Mouse (Mus musculus) heart, embryonic 12.5 days (tissue): Measurements from ENCODE around the gene Phf21b. TPM values are rescaled to one million over a fixed set of nuclear protein-coding genes. Genes with fewer than 3 reads are reported as not detected.
A peak's percentile ranks its signal among the peaks of the same experiment; 100 is the strongest.
"Not testable (repeated sequence)": the region's sequence is repeated elsewhere in the genome, so short reads cannot be mapped to it uniquely, and the experiment has no call there.

ENCODE experiments used
- ATAC-seq: fragments of 200-750 bp; cut with Nextera tagmentation; 2 replicates; pipeline ENCODE4 v1.8.0; 2017; ENCODE audit warnings: moderate TSS enrichment, moderate library complexity; ENCODE audit not compliant: insufficient number of reproducible peaks, low FRiP score
- H3K27ac ChIP-seq: fragments of 300-500 bp; sonication (generic); 2 replicates; pipeline ENCODE4 v1.5.1; 2016; ENCODE audit warnings: mild to moderate bottlenecking, moderate library complexity; ENCODE audit not compliant: poor library complexity, severe bottlenecking
- H3K27me3 ChIP-seq: fragments of 300-500 bp; sonication (generic); replicated peaks from 2 replicates; pipeline ENCODE4 v1.6.1; 2016; ENCODE audit warnings: mild to moderate bottlenecking, moderate library complexity
- H3K36me3 ChIP-seq: fragments of 300-500 bp; sonication (generic); 2 replicates; pipeline ENCODE4 v1.6.1; 2016; ENCODE audit warnings: mild to moderate bottlenecking, moderate library complexity
- H3K4me1 ChIP-seq: fragments of 300-500 bp; sonication (generic); replicated peaks from 2 replicates; pipeline ENCODE4 v1.6.1; 2016; ENCODE audit warnings: mild to moderate bottlenecking
- H3K4me2 ChIP-seq: fragments of 300-500 bp; sonication (generic); 2 replicates; pipeline ENCODE4 v1.6.1; 2016; ENCODE audit warnings: mild to moderate bottlenecking, moderate library complexity
- H3K4me3 ChIP-seq: fragments of 300-500 bp; sonication (generic); 2 replicates; pipeline ENCODE4 v1.5.1; 2016; ENCODE audit warnings: mild to moderate bottlenecking
- H3K9ac ChIP-seq: fragments of 300-500 bp; sonication (generic); 2 replicates; pipeline ENCODE4 v1.6.1; 2016; ENCODE audit warnings: mild to moderate bottlenecking, moderate library complexity
- H3K9me3 ChIP-seq: fragments of 300-500 bp; sonication (generic); replicated peaks from 2 replicates; pipeline ENCODE4 v1.6.1; 2016; ENCODE audit warnings: mild to moderate bottlenecking, moderate library complexity
- WGBS: fragments of 180-500 bp; shearing (Covaris S2); methylation state at CpG from one replicate; pipeline ENCODE4 v1.1.7; 2016; 5-methylcytosine and 5-hydroxymethylcytosine counted together
- polyA plus RNA-seq: library from polyadenylated mRNA; unstranded; fragments of >200 nt; fragmentation: Nextera tagmentation; extraction: Ambion mirVana; gene quantifications from 2 replicates; pipeline ENCODE4 v1.2.1, GENCODE M21; 2016

Gene Phf21b
- 0.22 and 0.36 TPM in 2 replicates for polyA plus RNA-seq

DNA sequence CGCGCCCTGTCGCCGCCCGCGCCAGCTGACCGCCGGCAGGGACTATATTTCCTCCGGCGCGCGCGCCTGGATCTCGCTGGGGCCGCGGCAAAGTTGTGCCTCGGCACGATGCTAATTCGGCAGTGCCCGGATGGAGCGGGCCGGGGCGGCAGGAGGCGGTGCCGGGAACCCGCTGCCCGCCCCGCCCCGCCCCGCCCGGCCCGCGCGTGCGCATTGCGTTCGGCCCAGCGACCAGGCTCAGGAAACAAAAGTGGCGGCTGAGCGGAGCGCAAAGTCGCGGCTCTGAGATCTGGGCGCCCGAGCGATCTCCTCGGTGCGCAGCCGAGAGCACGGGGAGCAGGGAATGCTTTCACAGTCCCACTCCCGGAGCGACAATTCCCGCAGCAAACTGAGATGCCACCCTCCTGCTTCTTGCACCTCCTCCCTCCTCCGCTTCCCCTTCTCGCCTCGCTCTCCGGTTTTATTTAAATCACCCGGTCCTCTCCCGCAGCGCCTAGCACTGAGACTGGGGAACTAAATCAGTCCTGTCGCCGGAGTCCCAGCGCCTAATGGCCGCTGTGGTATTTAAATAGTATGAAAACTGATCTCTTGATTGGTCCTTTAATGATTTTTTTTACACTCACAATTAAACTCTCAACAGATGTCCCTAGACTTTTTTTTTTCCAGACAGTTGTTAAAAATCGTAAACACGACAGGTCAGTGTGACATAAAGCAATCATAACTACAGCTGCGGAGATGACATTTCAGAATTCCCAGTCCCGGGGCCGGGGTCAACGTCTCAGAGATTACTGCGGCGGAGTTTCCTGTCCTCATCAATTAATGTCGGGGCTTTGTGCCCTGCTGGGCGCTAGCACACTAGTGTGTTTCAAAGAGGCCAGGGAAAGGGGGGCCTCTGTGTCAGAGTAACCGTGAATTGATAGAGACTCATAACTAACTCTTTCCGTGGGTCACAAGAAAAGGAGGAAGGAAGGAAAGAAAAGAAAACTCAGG is at the start of gene Phf21b:
TSS of gene Phf21b (minus strand) at position 44 of the 990 bp plus-strand sequence.
- WGBS: under 1% methylated on average over 73 of the region's 76 CpGs
- Histone ChIP-seq H3K9ac (peak within 1 kb of the TSS; percentile 75), H3K27me3 (peaks cover 14% of the 10 kb centered on the region), H3K27ac (peak within 1 kb of the TSS; percentile 67), H3K4me1 (peaks cover 26% of the 10 kb centered on the region), H3K36me3 (no peaks in the 10 kb centered on the region), H3K9me3 (no peaks in the 10 kb centered on the region), H3K4me3 (peak within 1 kb of the TSS; percentile 63), H3K4me2 (peak within 1 kb of the TSS; percentile 91)
- peak; percentile 67 for ATAC-seq

DNA sequence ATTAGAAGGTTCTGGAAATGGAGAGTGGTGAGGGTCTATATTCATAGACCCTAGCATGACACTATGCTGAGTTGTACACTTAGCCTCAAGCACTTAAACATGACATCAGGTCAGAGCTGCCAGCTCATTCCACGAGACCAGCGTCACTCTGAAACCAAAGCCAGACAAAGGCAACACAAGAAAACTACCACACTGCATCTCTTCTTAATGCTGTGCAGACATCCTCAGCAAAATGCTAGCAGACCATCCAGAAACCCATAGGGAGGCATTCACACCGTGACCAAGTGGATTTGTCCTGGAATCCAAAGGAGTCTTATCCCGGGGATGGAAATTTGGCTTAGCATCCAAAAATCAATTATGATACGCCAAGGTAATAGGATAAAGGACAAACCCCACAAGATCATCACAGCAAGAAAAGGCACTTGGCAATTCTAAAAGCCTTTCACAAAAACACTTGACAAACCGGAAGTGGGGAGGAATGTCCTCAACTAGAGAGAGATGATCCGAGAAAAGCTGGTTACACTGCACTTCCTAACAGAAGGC is 48.1 kb upstream of the Phf21b start:
- WGBS: 68% methylated on average over 7 of the region's 7 CpGs
- no peak overlapping the region for H3K9ac ChIP-seq
- no peak overlapping the region for H3K4me3 ChIP-seq
- no peak overlapping the region for H3K4me2 ChIP-seq
- no peak for ATAC-seq
- no peaks in the 10 kb centered on the region for H3K4me1 ChIP-seq
- H3K27me3 ChIP-seq: no peaks in the 10 kb centered on the region
- no peaks in the 10 kb centered on the region for H3K36me3 ChIP-seq
- H3K27ac ChIP-seq: no peak overlapping the region
- no peaks in the 10 kb centered on the region for H3K9me3 ChIP-seq

DNA sequence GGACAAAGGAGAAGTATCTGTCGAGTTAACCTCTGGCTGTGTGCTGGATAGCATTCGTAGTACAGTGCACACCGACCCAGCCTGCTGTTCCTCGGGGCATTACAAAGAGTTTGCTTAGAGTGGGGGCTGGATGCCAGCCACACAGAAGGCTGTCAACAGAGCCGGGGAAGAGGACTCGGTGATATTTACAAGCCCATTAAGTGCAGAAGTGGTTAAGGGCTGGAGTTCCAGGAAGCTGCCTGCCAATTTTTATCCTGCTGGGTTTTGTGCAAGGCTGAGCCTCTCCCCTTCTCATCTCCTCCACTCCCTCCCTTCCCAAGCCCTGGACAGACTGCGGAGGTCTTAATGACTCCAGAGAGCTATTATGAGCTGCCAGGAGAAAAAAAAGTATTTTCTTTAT is 42.2 kb upstream of the Phf21b start:
- no peak overlapping the region for H3K9ac ChIP-seq
- H3K27me3 ChIP-seq: no peaks in the 10 kb centered on the region
- H3K36me3 ChIP-seq: no peaks in the 10 kb centered on the region
- WGBS: 18% methylated on average over 7 of the region's 7 CpGs
- no peak for ATAC-seq
- H3K4me1 ChIP-seq: peaks cover 10% of the 10 kb centered on the region
- H3K4me2 ChIP-seq: peak overlapping the region; percentile 9; the same call in 1 of the 2 replicates
- H3K4me3 ChIP-seq: no peak overlapping the region
- no peaks in the 10 kb centered on the region for H3K9me3 ChIP-seq
- H3K27ac ChIP-seq: no peak overlapping the region

DNA sequence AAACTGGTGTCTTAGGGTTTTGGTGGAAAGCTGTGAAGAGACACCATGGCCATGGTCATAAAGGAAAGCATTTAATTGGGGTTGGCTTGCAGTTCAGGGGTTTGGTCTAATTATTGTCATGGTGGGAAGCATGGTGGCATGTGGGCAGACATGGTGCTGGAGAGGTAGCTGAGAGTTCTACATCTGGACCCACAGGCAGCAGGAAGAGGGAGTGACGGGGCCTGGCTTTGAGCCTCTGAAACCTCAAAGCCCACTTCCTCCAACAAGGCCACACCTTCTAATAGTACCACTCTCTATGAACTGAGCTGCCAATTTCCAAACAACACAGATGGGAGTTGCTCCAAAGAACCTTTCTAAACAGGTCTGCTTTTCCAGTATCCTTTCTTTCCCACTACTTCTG is 40.8 kb upstream of the Phf21b start:
- Histone ChIP-seq H3K9me3 (no peaks in the 10 kb centered on the region), H3K9ac (no peak overlapping the region), H3K4me1 (peaks cover 10% of the 10 kb centered on the region), H3K36me3 (no peaks in the 10 kb centered on the region), H3K4me2 (no peak overlapping the region), H3K4me3 (no peak overlapping the region), H3K27me3 (no peaks in the 10 kb centered on the region), H3K27ac (no peak overlapping the region)
- 63% methylated on average over 1 of the region's 1 CpGs for WGBS
- ATAC-seq: no peak

DNA sequence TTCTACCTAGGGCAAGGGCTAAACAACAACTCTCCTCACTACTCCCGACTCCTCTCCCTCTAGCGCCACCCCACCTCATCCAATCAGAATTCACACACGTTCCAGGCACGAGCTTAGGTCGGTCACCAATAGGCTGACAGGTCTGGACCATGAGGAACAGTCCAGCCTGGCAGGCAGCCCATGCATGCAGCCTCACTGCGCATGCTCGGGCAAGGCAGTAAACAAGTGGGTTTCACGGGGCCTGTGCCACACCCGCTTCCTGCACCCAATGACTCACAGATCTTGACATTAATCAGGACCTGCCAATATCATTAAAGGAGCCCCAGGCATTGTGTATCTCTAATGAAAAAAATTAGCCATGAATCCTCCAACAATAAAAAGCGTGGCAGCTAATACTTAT is 40.4 kb upstream of the Phf21b start:
- H3K9me3 ChIP-seq, H3K4me2 ChIP-seq, ATAC-seq, H3K4me3 ChIP-seq, H3K36me3 ChIP-seq, H3K27me3 ChIP-seq, H3K27ac ChIP-seq, H3K9ac ChIP-seq: not testable (repeated sequence)
- WGBS: 68% methylated on average over 10 of the region's 10 CpGs
- H3K4me1 ChIP-seq: peaks cover 10% of the 10 kb centered on the region

DNA sequence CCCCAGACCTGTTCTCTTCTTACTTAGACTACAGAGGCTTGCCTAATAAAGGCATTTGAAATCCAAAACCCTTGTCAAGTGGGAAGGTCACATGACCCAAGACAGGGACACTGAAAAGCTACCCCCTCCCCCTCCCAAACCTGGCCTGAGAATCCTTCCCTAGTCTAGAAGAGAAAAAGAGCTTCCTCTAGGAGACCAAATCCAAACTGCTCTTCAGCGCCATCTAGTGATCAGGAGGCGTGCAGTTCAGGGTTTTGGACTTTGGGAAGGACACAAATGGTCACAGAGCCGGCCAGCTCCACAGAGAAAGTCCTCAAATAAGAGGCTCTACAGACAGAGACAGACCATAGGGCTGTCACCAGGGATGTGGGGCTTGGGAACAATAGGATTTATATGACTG is 35.8 kb upstream of the Phf21b start:
- WGBS: 3% methylated on average over 3 of the region's 3 CpGs
- Histone ChIP-seq H3K4me3 (no peak overlapping the region), H3K27ac (no peak overlapping the region), H3K36me3 (no peaks in the 10 kb centered on the region), H3K9ac (no peak overlapping the region), H3K27me3 (no peaks in the 10 kb centered on the region), H3K4me2 (no peak overlapping the region), H3K4me1 (no peaks in the 10 kb centered on the region), H3K9me3 (no peaks in the 10 kb centered on the region)
- ATAC-seq: no peak

DNA sequence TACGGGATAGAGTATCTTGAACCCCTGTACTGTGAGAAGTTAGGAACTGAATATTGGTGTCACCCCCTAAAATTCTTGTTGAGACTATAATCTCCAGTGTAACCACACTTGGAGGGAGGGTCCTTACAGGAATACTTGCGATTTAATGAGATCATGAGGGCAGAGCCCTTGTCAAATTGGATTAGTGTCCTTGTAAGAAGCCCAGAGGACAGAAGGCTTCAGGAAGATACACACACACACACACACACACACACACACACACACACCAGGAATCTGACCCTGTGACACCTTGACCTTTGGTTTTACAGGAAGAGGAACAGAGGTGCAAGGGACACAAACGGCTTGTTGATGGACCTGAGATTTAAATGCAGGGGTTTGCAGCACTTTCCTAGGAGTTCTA is 35.4 kb upstream of the Phf21b start:
- 48% methylated on average over 3 of the region's 3 CpGs for WGBS
- H3K4me2 ChIP-seq: no peak overlapping the region
- H3K4me1 ChIP-seq: no peaks in the 10 kb centered on the region
- no peak for ATAC-seq
- no peaks in the 10 kb centered on the region for H3K9me3 ChIP-seq
- H3K4me3 ChIP-seq: no peak overlapping the region
- no peaks in the 10 kb centered on the region for H3K36me3 ChIP-seq
- H3K9ac ChIP-seq: no peak overlapping the region
- no peak overlapping the region for H3K27ac ChIP-seq
- H3K27me3 ChIP-seq: no peaks in the 10 kb centered on the region

DNA sequence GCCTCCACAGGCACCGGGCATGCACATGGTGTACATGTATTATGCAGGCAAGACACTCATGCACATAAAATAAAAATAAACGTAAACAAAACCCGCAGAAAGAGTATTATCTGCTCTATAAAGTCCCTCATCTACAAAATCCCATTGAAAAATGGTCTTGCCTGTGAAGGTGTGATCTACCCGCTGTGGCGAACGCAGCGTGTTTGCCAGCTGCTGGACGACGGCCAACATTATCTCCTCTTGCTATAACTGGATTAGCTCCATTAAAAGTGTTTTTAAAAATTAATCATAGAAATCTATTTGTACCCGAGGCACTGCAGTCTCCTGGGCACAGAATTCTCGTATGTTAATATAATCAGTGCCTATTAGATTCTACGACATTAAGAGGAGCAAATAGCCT is 32.2 kb upstream of the Phf21b start:
- no peak overlapping the region for H3K4me3 ChIP-seq
- H3K9ac ChIP-seq: no peak overlapping the region
- no peak for ATAC-seq
- no peaks in the 10 kb centered on the region for H3K27me3 ChIP-seq
- no peak overlapping the region for H3K4me2 ChIP-seq
- H3K9me3 ChIP-seq: no peaks in the 10 kb centered on the region
- no peaks in the 10 kb centered on the region for H3K36me3 ChIP-seq
- H3K4me1 ChIP-seq: no peaks in the 10 kb centered on the region
- no peak overlapping the region for H3K27ac ChIP-seq
- WGBS: 81% methylated on average over 12 of the region's 12 CpGs

DNA sequence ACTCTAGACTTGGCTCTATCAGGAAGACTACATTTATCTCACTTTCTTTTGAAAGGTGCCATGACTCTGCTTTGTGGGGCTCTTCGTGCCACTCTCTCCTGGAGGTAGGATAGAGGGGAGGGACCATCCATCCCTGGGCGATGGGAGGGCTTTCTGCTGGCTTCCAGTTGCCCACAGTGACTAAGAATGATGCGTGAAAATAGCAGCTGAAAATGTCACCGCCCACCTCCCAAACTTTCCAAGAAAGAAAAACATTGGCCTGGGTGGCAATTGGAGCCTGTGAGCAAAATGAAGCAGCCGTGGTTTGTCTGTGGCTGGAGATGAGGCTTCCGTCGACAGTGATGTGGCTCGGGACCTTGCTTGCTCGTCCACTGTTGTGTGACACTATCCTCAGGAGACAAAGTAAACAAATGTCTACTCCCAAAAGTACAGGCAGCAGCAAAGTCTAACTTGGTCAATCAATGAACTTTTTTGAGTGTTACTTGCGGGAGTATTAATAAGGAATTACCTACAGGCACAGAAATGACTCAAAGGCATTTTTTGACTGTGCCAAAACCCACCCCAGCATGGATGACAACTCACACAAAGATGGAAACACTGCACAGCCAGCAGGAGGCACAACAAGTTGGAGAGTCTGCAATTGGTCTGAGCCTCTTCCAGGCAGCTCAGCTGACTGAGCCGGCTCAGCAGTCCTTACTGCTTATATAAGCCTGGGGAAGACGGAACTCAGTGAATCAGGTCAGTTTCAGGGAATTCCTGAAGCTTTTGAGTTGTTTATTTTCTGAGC is 21.4 kb upstream of the Phf21b start:
- WGBS: 76% methylated on average over 12 of the region's 12 CpGs
- no peak overlapping the region for H3K27ac ChIP-seq
- H3K36me3 ChIP-seq: no peaks in the 10 kb centered on the region
- ATAC-seq: no peak
- no peaks in the 10 kb centered on the region for H3K27me3 ChIP-seq
- H3K4me2 ChIP-seq: no peak overlapping the region
- peaks cover 2% of the 10 kb centered on the region; the same call in 1 of the 2 replicates for H3K9me3 ChIP-seq
- H3K9ac ChIP-seq: no peak overlapping the region
- H3K4me3 ChIP-seq: no peak overlapping the region
- no peaks in the 10 kb centered on the region for H3K4me1 ChIP-seq

DNA sequence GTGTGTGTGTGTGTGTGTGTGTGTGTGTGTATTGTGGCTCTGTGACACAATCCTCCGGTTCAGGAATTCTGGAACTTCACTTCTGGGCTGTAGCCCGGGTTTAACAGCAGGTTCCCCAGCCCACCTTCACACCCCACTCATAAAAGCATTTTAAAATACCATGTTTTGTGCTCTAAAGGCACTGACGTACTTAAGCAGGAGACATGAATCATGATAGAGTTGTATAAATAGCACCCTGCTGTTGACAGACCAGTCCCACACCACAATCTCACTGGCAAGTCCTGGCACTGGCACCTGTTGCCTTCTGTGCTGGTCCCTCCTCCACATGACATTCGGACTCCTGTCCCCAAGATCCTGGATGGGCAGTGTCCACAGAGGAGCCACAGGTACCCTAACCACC is 18.0 kb upstream of the Phf21b start:
- no peak for ATAC-seq
- Histone ChIP-seq H3K27me3 (no peaks in the 10 kb centered on the region), H3K4me2 (no peak overlapping the region), H3K4me1 (no peaks in the 10 kb centered on the region), H3K4me3 (no peak overlapping the region), H3K9me3 (peaks cover 7% of the 10 kb centered on the region; the same call in 1 of the 2 replicates), H3K27ac (no peak overlapping the region), H3K9ac (no peak overlapping the region), H3K36me3 (no peaks in the 10 kb centered on the region)
- 65% methylated on average over 4 of the region's 4 CpGs for whole genome bisulfite sequencing

DNA sequence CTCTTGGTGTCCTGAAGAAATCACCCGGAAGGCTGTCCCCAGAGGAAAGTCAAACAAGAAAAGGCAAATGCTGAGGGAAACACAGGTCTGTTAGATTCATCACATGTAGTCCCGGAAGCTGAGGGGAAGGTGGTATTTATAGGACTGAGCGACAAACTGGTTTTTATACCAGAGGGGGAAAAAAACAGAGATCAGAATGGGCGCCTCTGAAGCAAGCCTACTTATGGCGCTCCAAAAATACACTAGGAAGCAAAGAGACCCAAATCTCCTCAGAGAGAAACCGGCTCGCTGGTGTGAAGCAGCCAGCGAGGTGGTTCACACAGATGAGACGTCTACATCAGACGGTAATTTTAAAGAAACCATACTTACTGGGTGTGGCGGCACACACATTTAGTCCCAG is 17.2 kb upstream of the Phf21b start:
- Histone ChIP-seq H3K9me3 (peaks cover 7% of the 10 kb centered on the region; the same call in 1 of the 2 replicates), H3K27me3 (no peaks in the 10 kb centered on the region), H3K36me3 (no peaks in the 10 kb centered on the region), H3K9ac (no peak overlapping the region), H3K27ac (no peak overlapping the region), H3K4me3 (no peak overlapping the region), H3K4me1 (no peaks in the 10 kb centered on the region), H3K4me2 (no peak overlapping the region)
- ATAC-seq: no peak
- 81% methylated on average over 11 of the region's 11 CpGs for WGBS
